In genomic region chr2:13060426-13061170, GRCm38 (mm10) we compare ENCODE assay signal across 24 mouse cellular contexts. TPM values are rescaled to one million over a fixed set of nuclear protein-coding genes. Genes with fewer than 3 reads are reported as not detected.
DNase-seq lines count a peak whose midpoint lies in the region; ATAC-seq and TF ChIP-seq lines count a peak whose summit lies in the region.
"Had no signal": no experiment of that assay in that cellular context is flagged by ENCODE, and none has a peak within 500 bp of the region (broad histone marks: within the 10 kb centered on the region; RNA-seq: fewer than 3 reads in every experiment).

No protein-coding gene starts in this region.

- no peak overlapping the region for H3K4me3 ChIP-seq in layer of hippocampus, adult 2 months
- H3K4me3 ChIP-seq in neural tube, embryonic 15.5 days (replicated peaks) = no peak overlapping the region
- H3K4me3 ChIP-seq: embryonic facial prominence, embryonic 13.5 days; forebrain, embryonic 15.5 days; heart, embryonic 12.5 days; hindbrain, embryonic 12.5 days; limb, embryonic 15.5 days; midbrain, embryonic 13.5 days; neural tube, embryonic 13.5 days had no signal

- TF ChIP-seq CTCF in layer of hippocampus, adult 2 months (conservative IDR thresholded peaks at IDR 0.05) = no peak

- no peak overlapping the region for H3K27ac ChIP-seq in layer of hippocampus, adult 2 months
- H3K27ac ChIP-seq in neural tube, embryonic 15.5 days (replicated peaks) = no peak overlapping the region
- H3K27ac ChIP-seq: embryonic facial prominence, embryonic 13.5 days; forebrain, embryonic 15.5 days; hindbrain, embryonic 12.5 days; limb, embryonic 15.5 days; midbrain, embryonic 13.5 days; neural tube, embryonic 13.5 days had no signal

- no peaks in the 10 kb centered on the region for H3K9me3 ChIP-seq in neural tube, embryonic 15.5 days (replicated peaks)
- H3K9me3 ChIP-seq: embryonic facial prominence, embryonic 13.5 days; forebrain, embryonic 15.5 days; G1E; heart, embryonic 12.5 days; hindbrain, embryonic 12.5 days; limb, embryonic 15.5 days; midbrain, embryonic 13.5 days; neural tube, embryonic 13.5 days had no signal

- H3K36me3 ChIP-seq in neural tube, embryonic 15.5 days = no peaks in the 10 kb centered on the region
- H3K36me3 ChIP-seq: embryonic facial prominence, embryonic 13.5 days; forebrain, embryonic 15.5 days; G1E; heart, embryonic 12.5 days; hindbrain, embryonic 12.5 days; limb, embryonic 15.5 days; midbrain, embryonic 13.5 days; neural tube, embryonic 13.5 days had no signal

- DNase-seq in layer of hippocampus, adult 2 months (ENCODE audit: low spot score in 2 of 2) = peak; percentile 9 to 10
- no peak for DNase-seq in layer of hippocampus, postnatal 14 days (ENCODE audit: low spot score in 2 of 2)
- peak; percentile 25 to 36 for DNase-seq in frontal cortex, postnatal 14 days (ENCODE audit: low spot score in 2 of 2)
- peak; percentile 40 to 43 for DNase-seq in left cerebral cortex, postnatal 14 days (ENCODE audit: low spot score in 2 of 2)
- peak; percentile 56 to 78 for DNase-seq in right cerebral cortex, postnatal 36 days (ENCODE audit: low spot score in 2 of 2)
- DNase-seq in adrenal gland, adult 8-10 months = no peak
- DNase-seq in spleen, postnatal 4 days (ENCODE audit: low spot score in 2 of 2) = no peak
- DNase-seq: cerebellum, adult 9-11 months; gastrocnemius, postnatal 10 days; heart, adult 11 months; heart, postnatal 14 days; kidney, adult 2 months; kidney, postnatal 10 days; thymus, postnatal 36 days had no signal

- ATAC-seq in neural tube, embryonic 15.5 days (ENCODE audit: low FRiP score) = no peak
- ATAC-seq: forebrain, embryonic 15.5 days; lung, postnatal 0 days; midbrain, embryonic 13.5 days had no signal

- H3K4me2 ChIP-seq in neural tube, embryonic 15.5 days = no peak overlapping the region
- H3K4me2 ChIP-seq: embryonic facial prominence, embryonic 13.5 days; forebrain, embryonic 15.5 days; heart, embryonic 12.5 days; hindbrain, embryonic 12.5 days; limb, embryonic 15.5 days; midbrain, embryonic 13.5 days; neural tube, embryonic 13.5 days had no signal

- no peak overlapping the region for H3K9ac ChIP-seq in neural tube, embryonic 15.5 days (replicated peaks)
- H3K9ac ChIP-seq: embryonic facial prominence, embryonic 13.5 days; forebrain, embryonic 15.5 days; heart, embryonic 12.5 days; hindbrain, embryonic 12.5 days; limb, embryonic 15.5 days; midbrain, embryonic 13.5 days; neural tube, embryonic 13.5 days had no signal

- intact Hi-C loops in left cerebral cortex, postnatal 14 days (cut with DNase I) = no loop called here

- 93% methylated on average over 5 of the region's 5 CpGs for WGBS in neural tube, embryonic 15.5 days

- no peaks in the 10 kb centered on the region for H3K27me3 ChIP-seq in neural tube, embryonic 15.5 days (replicated peaks)
- H3K27me3 ChIP-seq: embryonic facial prominence, embryonic 13.5 days; forebrain, embryonic 15.5 days; heart, embryonic 12.5 days; hindbrain, embryonic 12.5 days; limb, embryonic 15.5 days; midbrain, embryonic 13.5 days; neural tube, embryonic 13.5 days had no signal

- H3K4me1 ChIP-seq in neural tube, embryonic 15.5 days = no peaks in the 10 kb centered on the region
- H3K4me1 ChIP-seq: embryonic facial prominence, embryonic 13.5 days; forebrain, embryonic 15.5 days; heart, embryonic 12.5 days; hindbrain, embryonic 12.5 days; limb, embryonic 15.5 days; midbrain, embryonic 13.5 days; neural tube, embryonic 13.5 days had no signal

RNA-seq across cellular contexts. Expression of gene C1ql3, which starts 49.0 kb away (rescaled TPM):
- total RNA-seq in layer of hippocampus, adult 2 months (2021) = 100 to 1,000 TPM; 173 to 174 TPM
- total RNA-seq in layer of hippocampus, postnatal 14 days (2021) = 10 to 100 TPM; 86.5 to 90.6 TPM
- total RNA-seq in left cerebral cortex, postnatal 14 days (2021) = 10 to 100 TPM; 66.8 to 81.8 TPM
- total RNA-seq in adrenal gland, adult 8-10 months (2022) = under 1 TPM in 2 of 4 experiments, not detected in 2; 0.10 to 0.18 TPM
- 4.0 and 4.2 TPM in 2 replicates for polyA plus RNA-seq in neural tube, embryonic 15.5 days (2015; fragmentation: Nextera tagmentation; extraction: Ambion mirVana)
- total RNA-seq: heart, postnatal 14 days had no signal
- polyA plus RNA-seq: G1E had no signal

Comparison
In these comparisons a context has a peak if more than half of its experiments do, and no peak if none do; other contexts are left out.
1. DNase-seq: peak in layer of hippocampus, adult 2 months (2 of 2), frontal cortex, postnatal 14 days (2 of 2), left cerebral cortex, postnatal 14 days (2 of 2) and right cerebral cortex, postnatal 36 days (2 of 2); none in layer of hippocampus, postnatal 14 days (0 of 2), adrenal gland, adult 8-10 months (single experiment) and spleen, postnatal 4 days (0 of 2).
2. RNA of gene C1ql3, which starts 49.0 kb away (total RNA-seq): 173 to 174 TPM in layer of hippocampus, adult 2 months, 86.5 to 90.6 TPM in layer of hippocampus, postnatal 14 days and 66.8 to 81.8 TPM in left cerebral cortex, postnatal 14 days; 0.10 to 0.18 TPM in adrenal gland, adult 8-10 months; every median in the first group is over 10 times any median in the second.